Mouse (Mus musculus): Measurements from ENCODE around the gene Parp14. TPM values are rescaled to one million over a fixed set of nuclear protein-coding genes. Genes with fewer than 3 reads are reported as not detected.

Gene Parp14
- polyA plus RNA-seq (2014; fragmentation: Illumina TruSeq; extraction: RNeasy Lipid Tissue Mini Kit (QIAGEN cat#74804)): 24.8 TPM

DNA sequence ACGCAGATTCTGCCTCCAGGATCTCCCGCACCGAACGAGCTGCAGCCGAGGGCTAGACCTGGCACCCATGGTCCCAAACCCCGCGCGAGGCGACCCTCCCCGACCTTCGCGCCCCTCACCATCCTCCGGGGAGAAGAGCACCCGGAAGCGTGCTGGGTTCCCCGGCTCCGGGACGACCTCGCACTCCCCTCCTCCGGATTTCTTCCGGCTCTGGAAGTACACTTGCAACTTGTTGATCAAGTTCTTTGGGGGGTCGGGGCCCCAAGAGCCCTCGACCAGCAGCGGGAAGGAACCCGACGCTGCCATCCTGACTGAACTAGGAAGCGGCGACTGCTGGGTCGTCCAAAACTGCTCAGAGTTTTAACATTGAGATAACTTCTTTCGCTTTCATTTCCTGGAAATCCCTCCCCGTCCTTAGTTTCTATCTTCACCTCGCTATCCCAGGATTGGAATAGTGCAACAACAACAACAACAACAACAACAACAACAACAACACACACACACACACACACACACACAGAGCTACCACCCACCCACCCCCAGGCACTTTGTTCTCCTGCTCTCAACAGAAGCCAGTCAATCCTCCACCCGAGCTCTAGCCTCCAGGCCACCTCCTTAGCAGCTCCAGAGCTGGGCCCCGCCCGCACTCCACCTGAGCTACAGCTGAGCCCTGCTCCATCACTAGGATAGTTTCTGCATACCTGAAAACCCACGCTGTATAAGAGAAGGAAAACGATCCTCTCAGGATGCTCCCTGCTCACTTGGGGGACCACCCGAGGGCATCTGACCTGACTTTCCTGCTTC lies at the start of gene Parp14:
Gene Parp14, minus strand, starts transcription at position 497 of the 804 bp plus-strand sequence.

Other genes with a start within 250 kb of the Parp14 start
- 27.7 TPM for gene Dirc2, start 102.2 kb downstream of the Parp14 start, polyA plus RNA-seq (2014; fragmentation: Illumina TruSeq; extraction: RNeasy Lipid Tissue Mini Kit (QIAGEN cat#74804))
- gene Hspbap1, start 101.2 kb downstream of the Parp14 start, polyA plus RNA-seq (2014; fragmentation: Illumina TruSeq; extraction: RNeasy Lipid Tissue Mini Kit (QIAGEN cat#74804)): 5.9 TPM
- gene Parp9, start 66.9 kb upstream of the Parp14 start, polyA plus RNA-seq (2014; fragmentation: Illumina TruSeq; extraction: RNeasy Lipid Tissue Mini Kit (QIAGEN cat#74804)): 39.7 TPM
- 29.5 TPM for gene Dtx3l, start 67.6 kb upstream of the Parp14 start, polyA plus RNA-seq (2014; fragmentation: Illumina TruSeq; extraction: RNeasy Lipid Tissue Mini Kit (QIAGEN cat#74804))
- 104 TPM for gene Kpna1, start 107.2 kb upstream of the Parp14 start, polyA plus RNA-seq (2014; fragmentation: Illumina TruSeq; extraction: RNeasy Lipid Tissue Mini Kit (QIAGEN cat#74804))
- 8.1 TPM for gene Wdr5b, start 169.6 kb upstream of the Parp14 start, polyA plus RNA-seq (2014; fragmentation: Illumina TruSeq; extraction: RNeasy Lipid Tissue Mini Kit (QIAGEN cat#74804))
- gene Fam162a, start 200.1 kb upstream of the Parp14 start, polyA plus RNA-seq (2014; fragmentation: Illumina TruSeq; extraction: RNeasy Lipid Tissue Mini Kit (QIAGEN cat#74804)): 109 TPM
- 179 TPM for gene Ccdc58, start 200.1 kb upstream of the Parp14 start, polyA plus RNA-seq (2014; fragmentation: Illumina TruSeq; extraction: RNeasy Lipid Tissue Mini Kit (QIAGEN cat#74804))

All from ovary, adult 10 weeks (tissue).